Mouse (Mus musculus) embryonic facial prominence, embryonic 11.5 days (tissue): Measurements from ENCODE around the gene Tcf15. TPM values are rescaled to one million over a fixed set of nuclear protein-coding genes. Genes with fewer than 3 reads are reported as not detected.

Experiments
- ATAC-seq: fragments of 200-750 bp; cut with Nextera tagmentation; replicated peaks from 2 replicates; pipeline ENCODE4 v1.8.0; 2017; ENCODE audit warnings: low read depth; ENCODE audit not compliant: insufficient number of reproducible peaks, low FRiP score, low TSS enrichment
- DNase-seq: peaks from one replicate; pipeline ENCODE4 v3.0.0-alpha.2; 2015; ENCODE audit warnings: low spot score
- H3K27ac ChIP-seq: fragments of 300-500 bp; sonication (generic); replicated peaks from 2 replicates; pipeline ENCODE4 v1.5.1; 2014; ENCODE audit warnings: mild to moderate bottlenecking, low read depth, low read length, control low read depth
- H3K27me3 ChIP-seq: fragments of 300-500 bp; sonication (generic); 2 replicates; pipeline ENCODE4 v1.6.1; 2014; ENCODE audit warnings: mild to moderate bottlenecking, low read length, moderate library complexity, mixed read lengths; ENCODE audit not compliant: control insufficient read depth, insufficient read depth
- H3K36me3 ChIP-seq: fragments of 300-500 bp; sonication (generic); replicated peaks from 2 replicates; pipeline ENCODE4 v1.6.1; 2014; ENCODE audit warnings: low read depth, mild to moderate bottlenecking, low read length, moderate library complexity, mixed read lengths; ENCODE audit not compliant: control insufficient read depth, insufficient read depth
- H3K4me1 ChIP-seq: fragments of 300-500 bp; sonication (generic); 2 replicates; pipeline ENCODE4 v1.6.1; 2014; ENCODE audit warnings: low read length, mixed read lengths; ENCODE audit not compliant: control insufficient read depth, insufficient read depth
- H3K4me2 ChIP-seq: fragments of 300-500 bp; sonication (generic); 2 replicates; pipeline ENCODE4 v1.6.1; 2014; ENCODE audit warnings: low read depth, mild to moderate bottlenecking, control low read depth, low read length, moderate library complexity
- H3K4me3 ChIP-seq: fragments of 300-500 bp; sonication (generic); 2 replicates; pipeline ENCODE4 v1.5.1; 2014; ENCODE audit warnings: low read depth, low read length, control low read depth
- H3K9ac ChIP-seq: fragments of 300-500 bp; sonication (generic); replicated peaks from 2 replicates; pipeline ENCODE4 v1.6.1; 2014; ENCODE audit warnings: mild to moderate bottlenecking, control low read depth, low read length
- H3K9me3 ChIP-seq: fragments of 300-500 bp; sonication (generic); replicated peaks from 2 replicates; pipeline ENCODE4 v1.6.1; 2016; ENCODE audit warnings: mild to moderate bottlenecking, low read length, inconsistent platforms, mixed read lengths; ENCODE audit not compliant: control insufficient read depth
- WGBS: fragments of 180-500 bp; shearing (Covaris S2); extraction: QIAGEN DNeasy Blood & Tissue Kit; methylation state at CpG from one replicate; pipeline ENCODE4 v1.1.7; 2014; 5-methylcytosine and 5-hydroxymethylcytosine counted together
- polyA plus RNA-seq: library from polyadenylated mRNA; unstranded; fragments of >200 nt; fragmentation: Nextera tagmentation; extraction: Ambion mirVana; gene quantifications from 2 replicates; pipeline ENCODE4 v1.2.1, GENCODE M21; 2014

Gene Tcf15
- polyA plus RNA-seq, 1 experiment from 2014 or later = 11.3 TPM

- Histone ChIP-seq H3K27me3 (no peaks in the 10 kb centered on the region), H3K27ac (no peak overlapping the region), H3K4me2 (no peak overlapping the region), H3K9me3 (no peaks in the 10 kb centered on the region), H3K9ac (no peak overlapping the region), H3K36me3 (no peaks in the 10 kb centered on the region), H3K4me3 (no peak overlapping the region), H3K4me1 (no peaks in the 10 kb centered on the region)
- DNase-seq (no peak), ATAC-seq (no peak)
- 46% methylated on average over 9 of the region's 9 CpGs for WGBS
These were observed 11.3 kb upstream of the Tcf15 start for GRCm38 (mm10) chr2:152132016-152132415.

- H3K4me3 ChIP-seq = no peak overlapping the region
- no peak overlapping the region for H3K27ac ChIP-seq
- no peaks in the 10 kb centered on the region for H3K36me3 ChIP-seq
- WGBS = 69% methylated on average over 8 of the region's 8 CpGs
- ATAC-seq = no peak
- no peaks in the 10 kb centered on the region for H3K9me3 ChIP-seq
- no peaks in the 10 kb centered on the region for H3K4me1 ChIP-seq
- no peaks in the 10 kb centered on the region for H3K27me3 ChIP-seq
- no peak for DNase-seq
- no peak overlapping the region for H3K4me2 ChIP-seq
- no peak overlapping the region for H3K9ac ChIP-seq
These were observed 10.7 kb upstream of the Tcf15 start for GRCm38 (mm10) chr2:152132691-152133090.

- Histone ChIP-seq H3K9me3 (no peaks in the 10 kb centered on the region), H3K9ac (no peak overlapping the region), H3K36me3 (no peaks in the 10 kb centered on the region), H3K27me3 (peaks cover 12% of the 10 kb centered on the region), H3K4me3 (no peak overlapping the region), H3K4me2 (no peak overlapping the region), H3K27ac (no peak overlapping the region), H3K4me1 (peaks cover 2% of the 10 kb centered on the region)
- ATAC-seq (no peak), DNase-seq (no peak)
- WGBS = 74% methylated on average over 10 of the region's 10 CpGs
These were observed 4.0 kb upstream of the Tcf15 start for GRCm38 (mm10) chr2:152139191-152139987.

GRCm38 (mm10) chr2:152140941-152141340 is 2.4 kb upstream of the Tcf15 start:
- ATAC-seq (no peak), DNase-seq (peak; percentile 32)
- H3K4me2 ChIP-seq = no peak overlapping the region
- no peak overlapping the region for H3K27ac ChIP-seq
- no peak overlapping the region for H3K9ac ChIP-seq
- WGBS = 37% methylated on average over 11 of the region's 11 CpGs
- H3K4me3 ChIP-seq = no peak overlapping the region
- no peaks in the 10 kb centered on the region for H3K9me3 ChIP-seq
- peaks cover 2% of the 10 kb centered on the region for H3K4me1 ChIP-seq
- H3K27me3 ChIP-seq = peaks cover 21% of the 10 kb centered on the region
- H3K36me3 ChIP-seq = no peaks in the 10 kb centered on the region

- 37% methylated on average over 1 of the region's 1 CpGs for WGBS
- peaks cover 21% of the 10 kb centered on the region for H3K27me3 ChIP-seq
- H3K36me3 ChIP-seq = no peaks in the 10 kb centered on the region
- no peaks in the 10 kb centered on the region for H3K9me3 ChIP-seq
- ATAC-seq (no peak), DNase-seq (no peak)
- peak overlapping the region; percentile 7; the same call in 1 of the 2 replicates for H3K4me2 ChIP-seq
- no peak overlapping the region for H3K4me3 ChIP-seq
- peaks cover 2% of the 10 kb centered on the region for H3K4me1 ChIP-seq
- no peak overlapping the region for H3K27ac ChIP-seq
- no peak overlapping the region for H3K9ac ChIP-seq
These were observed 1.9 kb upstream of the Tcf15 start for GRCm38 (mm10) chr2:152141491-152141890.

- no peak overlapping the region for H3K27ac ChIP-seq
- H3K36me3 ChIP-seq = no peaks in the 10 kb centered on the region
- ATAC-seq (peak; percentile 46; the same call in 1 of the 2 replicates), DNase-seq (peak; percentile 73)
- H3K9me3 ChIP-seq = no peaks in the 10 kb centered on the region
- peak overlapping the region; percentile 26 for H3K4me3 ChIP-seq
- peaks cover 21% of the 10 kb centered on the region for H3K27me3 ChIP-seq
- WGBS = 0% methylated on average over 13 of the region's 13 CpGs
- H3K9ac ChIP-seq = peak overlapping the region; percentile 30; the same call in 1 of the 2 replicates
- H3K4me2 ChIP-seq = peak overlapping the region; percentile 93
- peaks cover 2% of the 10 kb centered on the region for H3K4me1 ChIP-seq
These were observed 1.3 kb upstream of the Tcf15 start for GRCm38 (mm10) chr2:152142046-152142445.

GRCm38 (mm10) chr2:152142571-152142970 is 790 bp upstream of the Tcf15 start:
- no peaks in the 10 kb centered on the region for H3K9me3 ChIP-seq
- peaks cover 2% of the 10 kb centered on the region for H3K4me1 ChIP-seq
- H3K27ac ChIP-seq = no peak overlapping the region
- no peak overlapping the region for H3K9ac ChIP-seq
- no peaks in the 10 kb centered on the region for H3K36me3 ChIP-seq
- no peak overlapping the region for H3K4me3 ChIP-seq
- ATAC-seq = no peak
- 2% methylated on average over 11 of the region's 11 CpGs for WGBS
- DNase-seq = no peak
- H3K27me3 ChIP-seq = peaks cover 21% of the 10 kb centered on the region
- H3K4me2 ChIP-seq = peak overlapping the region; percentile 93

- Histone ChIP-seq H3K27ac (no peak overlapping the region), H3K4me3 (peak overlapping the region; percentile 49), H3K36me3 (no peaks in the 10 kb centered on the region), H3K4me1 (peaks cover 2% of the 10 kb centered on the region), H3K9me3 (no peaks in the 10 kb centered on the region), H3K4me2 (peak overlapping the region; percentile 93), H3K27me3 (peaks cover 21% of the 10 kb centered on the region), H3K9ac (peak overlapping the region; percentile 32)
- no peak for ATAC-seq
- WGBS = 20% methylated on average over 9 of the region's 9 CpGs
- peak; percentile 35 for DNase-seq
These were observed 743 bp downstream of the Tcf15 start for GRCm38 (mm10) chr2:152144158-152144450.
